Mouse (Mus musculus): ENCODE results near the gene Gm2956.
"Not testable (repeated sequence)": the region's sequence is repeated elsewhere in the genome, so short reads cannot be mapped to it uniquely, and the experiment has no call there.

The Gm2956 gene

DNA sequence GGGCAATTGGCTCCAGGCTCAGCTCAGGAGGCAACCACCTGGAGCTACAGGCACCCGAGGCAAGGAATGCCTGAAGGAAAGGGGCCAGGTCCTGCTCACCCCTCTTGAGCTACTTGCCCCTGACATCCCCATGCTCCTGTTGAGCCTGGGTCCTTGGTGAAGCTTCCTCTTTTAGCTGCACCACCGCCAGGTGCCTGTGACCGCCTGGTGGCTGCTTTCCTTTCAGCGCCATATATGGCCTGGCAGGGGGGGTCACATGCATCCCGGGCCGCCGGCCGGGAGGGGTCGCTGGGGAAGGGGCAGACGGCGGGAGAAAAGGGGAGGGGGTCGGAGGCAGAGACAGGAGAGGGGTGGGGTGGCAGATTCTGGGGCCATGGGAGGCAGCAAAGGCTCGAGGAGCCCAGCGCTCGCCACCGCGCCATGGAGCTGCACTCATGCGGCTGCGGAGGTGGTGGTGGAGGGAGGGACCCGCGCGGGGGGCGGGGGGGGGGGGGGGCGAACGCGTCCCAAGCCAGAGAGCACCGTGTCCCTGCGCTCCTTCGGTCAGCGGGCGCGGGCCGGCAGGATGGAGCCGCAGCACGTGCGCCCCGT lies at the start of gene Gm2956:
Gene Gm2956, plus strand, starts transcription at position 541 of the 591 bp plus-strand sequence.
- DNase-seq (ENCODE audit: low spot score in 2 of 2): not testable (repeated sequence)

DNA sequence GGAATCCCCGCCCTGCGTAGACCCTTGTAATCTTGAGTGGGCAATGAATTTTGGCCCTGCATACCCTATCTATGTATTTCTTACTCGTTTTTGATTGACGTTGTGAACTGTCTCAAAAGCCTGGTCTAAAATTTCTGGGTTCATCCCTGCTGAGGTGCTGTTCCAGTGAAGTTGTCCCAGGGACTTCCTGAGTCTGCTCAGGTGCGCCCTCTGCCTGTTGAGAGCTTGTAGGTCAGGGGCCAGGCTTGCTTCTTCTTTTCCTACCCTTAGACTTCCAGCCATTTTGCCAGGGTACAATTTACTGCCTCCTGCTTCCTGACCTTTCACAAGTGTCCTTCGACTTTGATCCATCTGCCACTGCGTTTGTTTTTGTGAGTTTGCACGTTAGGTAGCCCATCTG lies 979 bp downstream of the Gm2956 start:
- peak in 1 of 2 experiments; percentile 1 for DNase-seq (ENCODE audit: low spot score in 2 of 2)

DNA sequence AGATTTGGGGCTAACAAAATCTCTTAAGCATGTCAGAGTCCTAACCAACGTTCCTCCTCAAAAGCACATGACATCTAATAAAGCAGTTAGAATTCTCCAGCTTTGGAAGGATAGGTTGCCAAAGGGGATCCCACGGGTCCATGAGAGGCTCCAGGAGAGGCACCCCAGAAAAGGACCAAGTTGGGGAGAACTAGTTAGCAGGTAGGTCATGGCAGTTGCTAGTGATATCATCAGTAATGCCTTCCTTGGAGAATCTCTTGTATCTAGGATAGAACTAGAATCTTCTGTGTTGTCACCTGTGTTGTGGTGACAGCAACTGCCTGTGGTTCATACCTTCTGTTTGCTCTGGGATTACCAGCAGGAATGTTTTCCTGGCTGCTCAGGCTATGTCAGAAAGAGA lies 62.4 kb downstream of the Gm2956 start, which contains the start of gene Gm10413:
Gene Gm10413, plus strand, starts transcription at position 301 of the 400 bp plus-strand sequence.
- not testable (repeated sequence) for DNase-seq (ENCODE audit: low spot score in 2 of 2)
